10 mouse cellular contexts compared by ENCODE assay signal in the genomic region with DNA sequence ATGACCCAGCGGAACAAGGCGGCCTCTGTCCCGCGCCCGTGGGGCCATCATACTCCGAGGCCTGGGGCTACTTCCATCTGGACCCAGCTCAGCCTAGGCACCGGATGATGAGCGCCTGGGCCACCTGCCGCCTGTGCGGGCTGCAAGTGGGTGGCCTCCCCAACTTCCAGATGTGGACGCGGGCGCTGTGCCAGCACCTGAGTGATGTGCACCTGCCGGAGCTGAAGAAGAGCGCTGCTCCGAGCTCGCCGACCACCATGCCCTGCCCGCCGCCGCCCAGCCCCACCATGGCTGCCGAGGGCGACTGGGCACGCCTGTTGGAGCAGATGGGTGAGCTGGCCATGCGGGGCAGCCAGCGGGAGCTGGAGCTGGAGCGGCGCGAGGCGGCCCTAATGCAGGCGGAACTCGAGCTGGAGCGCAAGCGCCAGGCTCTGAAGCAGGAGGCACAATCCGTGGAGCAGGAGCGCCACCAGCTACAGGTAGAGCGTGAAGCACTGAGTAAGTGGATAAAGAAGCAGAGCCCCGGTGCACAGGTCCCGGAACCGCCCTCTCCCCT. TPM values are rescaled to one million over a fixed set of nuclear protein-coding genes. Genes with fewer than 3 reads are reported as not detected.
DNase-seq lines count a peak whose midpoint lies in the region; ATAC-seq lines count a peak whose summit lies in the region.
"Had no signal": no experiment of that assay in that cellular context is flagged by ENCODE, and none has a peak within 500 bp of the region (broad histone marks: within the 10 kb centered on the region; RNA-seq: fewer than 3 reads in every experiment).

No protein-coding gene starts in this region.

- DNase-seq in lung, postnatal 36 days: no peak
- DNase-seq in cerebellum, postnatal 10 days: peak; percentile 77 to 84
- DNase-seq in testis, postnatal 10 days (ENCODE audit: low spot score): peak; percentile 57
- no peak for DNase-seq in adrenal gland, adult 8-10 months
- DNase-seq in embryo, embryonic 9.5 days (ENCODE audit: extremely low spot score): no peak
- no peak for DNase-seq in left cerebral cortex, adult 8-10 months (ENCODE audit: low spot score in 2 of 2)

- no peak overlapping the region for H3K4me2 ChIP-seq in lung, embryonic 15.5 days
- no peak overlapping the region for H3K4me2 ChIP-seq in intestine, embryonic 15.5 days (replicated peaks)
- H3K4me2 ChIP-seq: heart, embryonic 15.5 days; limb, embryonic 13.5 days had no signal

- no peak overlapping the region for H3K27ac ChIP-seq in lung, embryonic 15.5 days
- no peak overlapping the region for H3K27ac ChIP-seq in intestine, embryonic 15.5 days
- H3K27ac ChIP-seq: heart, embryonic 15.5 days; limb, embryonic 13.5 days had no signal

- H3K9ac ChIP-seq in lung, embryonic 15.5 days: no peak overlapping the region
- H3K9ac ChIP-seq in intestine, embryonic 15.5 days: no peak overlapping the region
- H3K9ac ChIP-seq: heart, embryonic 15.5 days; limb, embryonic 13.5 days had no signal

- H3K4me1 ChIP-seq in lung, embryonic 15.5 days: 0 out of 2 replicates have a peak, but pooled peaks cover 11% of the 10 kb centered on the region
- no peaks in the 10 kb centered on the region; the same call in 1 of the 2 replicates for H3K4me1 ChIP-seq in intestine, embryonic 15.5 days (replicated peaks)

- no peaks in the 10 kb centered on the region for H3K9me3 ChIP-seq in lung, embryonic 15.5 days
- H3K9me3 ChIP-seq in intestine, embryonic 15.5 days: no peaks in the 10 kb centered on the region
- H3K9me3 ChIP-seq: heart, embryonic 15.5 days; limb, embryonic 13.5 days had no signal

- ATAC-seq in lung, embryonic 15.5 days (ENCODE audit: borderline replicate concordance, extremely low read depth, low FRiP score, low TSS enrichment): peak; percentile 42; the same call in 1 of the 2 replicates
- ATAC-seq in intestine, embryonic 15.5 days: peak; percentile 53; the same call in 1 of the 2 replicates

- H3K27me3 ChIP-seq in lung, embryonic 15.5 days: no peaks in the 10 kb centered on the region
- H3K27me3 ChIP-seq in intestine, embryonic 15.5 days (replicated peaks): no peaks in the 10 kb centered on the region
- H3K27me3 ChIP-seq: heart, embryonic 15.5 days; limb, embryonic 13.5 days had no signal

- WGBS in lung, embryonic 15.5 days: 83% methylated on average over 40 of the region's 40 CpGs
- WGBS in intestine, embryonic 15.5 days: 75% methylated on average over 40 of the region's 40 CpGs

- no peak overlapping the region for H3K4me3 ChIP-seq in lung, embryonic 15.5 days
- no peak overlapping the region for H3K4me3 ChIP-seq in intestine, embryonic 15.5 days (replicated peaks)
- H3K4me3 ChIP-seq: heart, embryonic 15.5 days; limb, embryonic 13.5 days had no signal

- peaks cover 40% of the 10 kb centered on the region for H3K36me3 ChIP-seq in lung, embryonic 15.5 days
- H3K36me3 ChIP-seq in intestine, embryonic 15.5 days: peaks cover 25% of the 10 kb centered on the region

RNA-seq across cellular contexts. Expression of gene Zbed3, which starts 12.8 kb away (rescaled TPM):
- polyA plus RNA-seq in lung, embryonic 15.5 days (2015; fragmentation: Nextera tagmentation; extraction: Ambion mirVana): 65.0 and 65.6 TPM in 2 replicates
- 49.2 and 53.4 TPM in 2 replicates for polyA plus RNA-seq in intestine, embryonic 15.5 days (2015; fragmentation: Nextera tagmentation; extraction: Ambion mirVana)
- total RNA-seq in adrenal gland, adult 8-10 months (2022): 10 to 100 TPM; 19.6 to 30.0 (median 26.0) TPM
- total RNA-seq in left cerebral cortex, adult 8-10 months (2022): 10 to 100 TPM; 14.1 to 18.4 (median 16.1) TPM

RNA-seq across cellular contexts. Expression of gene Aggf1, which starts 39.0 kb away (rescaled TPM):
- polyA plus RNA-seq in lung, embryonic 15.5 days (2015; fragmentation: Nextera tagmentation; extraction: Ambion mirVana): 31.5 and 34.8 TPM in 2 replicates
- 29.8 and 32.3 TPM in 2 replicates for polyA plus RNA-seq in intestine, embryonic 15.5 days (2015; fragmentation: Nextera tagmentation; extraction: Ambion mirVana)
- 10 to 100 TPM; 37.8 to 43.1 (median 40.3) TPM for total RNA-seq in adrenal gland, adult 8-10 months (2022)
- total RNA-seq in left cerebral cortex, adult 8-10 months (2022): 10 to 100 TPM; 46.3 to 49.9 (median 48.2) TPM

Comparison
In these comparisons a context has a peak if more than half of its experiments do, and no peak if none do; other contexts are left out.
1. DNase-seq: peak in cerebellum, postnatal 10 days (2 of 2) and testis, postnatal 10 days (single experiment); none in lung, postnatal 36 days (single experiment), adrenal gland, adult 8-10 months (single experiment), embryo, embryonic 9.5 days (single experiment) and left cerebral cortex, adult 8-10 months (0 of 2).